Mouse (Mus musculus) hindbrain, embryonic 16.5 days (tissue): ENCODE measurements around the gene Mrps30. TPM values are rescaled to one million over a fixed set of nuclear protein-coding genes. Genes with fewer than 3 reads are reported as not detected.
A peak's percentile ranks its signal among the peaks of the same experiment; 100 is the strongest.

Source experiments
- ATAC-seq: fragments of 200-750 bp; cut with Nextera tagmentation; 2 replicates; pipeline ENCODE4 v1.8.0; 2017; ENCODE audit warnings: moderate TSS enrichment, moderate library complexity
- H3K27ac ChIP-seq: fragments of 300-500 bp; sonication (generic); 2 replicates; pipeline ENCODE4 v1.5.1; 2014; ENCODE audit warnings: low read depth, mild to moderate bottlenecking, control low read depth, low read length, moderate library complexity
- H3K27me3 ChIP-seq: fragments of 300-500 bp; sonication (generic); replicated peaks from 2 replicates; pipeline ENCODE4 v1.6.1; 2014; ENCODE audit warnings: low read length; ENCODE audit not compliant: control insufficient read depth, insufficient read depth
- H3K36me3 ChIP-seq: fragments of 300-500 bp; sonication (generic); 2 replicates; pipeline ENCODE4 v1.6.1; 2014; ENCODE audit warnings: mild to moderate bottlenecking, low read length, moderate library complexity, mixed read lengths; ENCODE audit not compliant: control insufficient read depth, insufficient read depth
- H3K4me1 ChIP-seq: fragments of 300-500 bp; sonication (generic); 2 replicates; pipeline ENCODE4 v1.6.1; 2014; ENCODE audit warnings: low read depth, low read length; ENCODE audit not compliant: control insufficient read depth, insufficient read depth
- H3K4me2 ChIP-seq: fragments of 300-500 bp; sonication (generic); 2 replicates; pipeline ENCODE4 v1.6.1; 2014; ENCODE audit warnings: mild to moderate bottlenecking, low read length, control low read depth, moderate library complexity
- H3K4me3 ChIP-seq: fragments of 300-500 bp; sonication (generic); 2 replicates; pipeline ENCODE4 v1.5.1; 2014; ENCODE audit warnings: mild to moderate bottlenecking, low read length, control low read depth, moderate library complexity
- H3K9ac ChIP-seq: fragments of 300-500 bp; sonication (generic); 2 replicates; pipeline ENCODE4 v1.6.1; 2014; ENCODE audit warnings: low read depth, mild to moderate bottlenecking, control low read depth, low read length, moderate library complexity
- H3K9me3 ChIP-seq: fragments of 300-500 bp; sonication (generic); 2 replicates; pipeline ENCODE4 v1.6.1; 2014; ENCODE audit warnings: mild to moderate bottlenecking, low read length, moderate library complexity; ENCODE audit not compliant: control insufficient read depth
- WGBS: fragments of 180-500 bp; shearing (Covaris S2); extraction: QIAGEN DNeasy Blood & Tissue Kit; methylation state at CpG from one replicate; pipeline ENCODE4 v1.1.7; 2014; 5-methylcytosine and 5-hydroxymethylcytosine counted together
- polyA plus RNA-seq: library from polyadenylated mRNA; unstranded; fragments of >200 nt; fragmentation: Nextera tagmentation; extraction: Ambion mirVana; gene quantifications from 2 replicates; pipeline ENCODE4 v1.2.1, GENCODE M21; 2015

Mrps30 gene
- polyA plus RNA-seq, 1 experiment from 2014 or later = 23.6 TPM

GRCm38 (mm10) chr13:118380381-118380780, 6.7 kb downstream of the Mrps30 start:
- Histone ChIP-seq H3K9me3 (no peaks in the 10 kb centered on the region), H3K27me3 (no peaks in the 10 kb centered on the region), H3K9ac (no peak overlapping the region), H3K27ac (no peak overlapping the region), H3K36me3 (peaks cover 35% of the 10 kb centered on the region), H3K4me3 (no peak overlapping the region), H3K4me2 (no peak overlapping the region), H3K4me1 (peaks cover under 1% of the 10 kb centered on the region)
- 83% methylated on average over 10 of the region's 10 CpGs for WGBS
- ATAC-seq = no peak

DNA sequence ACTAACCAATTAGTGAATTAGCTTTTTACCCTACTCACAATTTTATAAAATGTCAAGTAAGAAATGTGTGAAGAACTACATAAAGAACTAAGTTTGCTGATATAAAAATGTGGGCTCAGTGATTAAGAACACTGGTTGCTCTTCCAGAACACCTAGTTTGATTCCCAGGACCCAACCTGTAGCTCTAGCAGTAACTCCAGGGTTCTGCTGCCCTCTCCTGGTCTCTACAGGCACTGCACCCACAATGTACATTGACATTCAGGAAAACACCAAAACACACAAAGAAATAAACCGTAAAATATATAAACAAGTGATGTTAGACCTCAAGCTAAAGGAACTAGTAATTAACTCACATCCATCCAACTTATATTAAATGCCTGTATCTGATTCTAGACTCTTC, 7.9 kb downstream of the Mrps30 start:
- Histone ChIP-seq H3K4me2 (no peak overlapping the region), H3K27me3 (no peaks in the 10 kb centered on the region), H3K4me1 (no peaks in the 10 kb centered on the region), H3K9me3 (no peaks in the 10 kb centered on the region), H3K9ac (no peak overlapping the region), H3K4me3 (no peak overlapping the region), H3K36me3 (peaks cover 31% of the 10 kb centered on the region), H3K27ac (no peak overlapping the region)
- 0 out of 2 replicates have a peak, but pooled peaks have one; percentile 52 for ATAC-seq
- 80% methylated on average over 1 of the region's 1 CpGs for WGBS

DNA sequence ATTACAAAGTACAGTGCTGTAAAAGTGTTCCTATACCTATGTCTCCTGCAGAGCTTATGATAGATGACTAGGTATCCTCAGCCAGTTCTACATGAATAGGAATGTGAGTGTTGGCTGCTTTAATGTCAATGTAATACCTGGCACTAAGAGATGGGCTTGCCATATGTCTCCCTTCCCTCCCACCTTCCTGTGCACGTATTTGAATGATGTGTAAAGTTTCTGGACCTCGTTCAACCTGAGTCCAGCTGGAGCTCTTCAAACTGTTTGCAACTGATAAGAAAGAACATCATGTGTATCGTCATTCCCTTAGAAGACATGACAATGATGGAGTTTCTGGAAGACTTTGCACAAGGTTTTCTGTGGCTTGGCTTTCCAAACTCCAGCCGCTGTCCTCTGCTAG, 14.2 kb downstream of the Mrps30 start:
- Histone ChIP-seq H3K9me3 (no peaks in the 10 kb centered on the region), H3K36me3 (peaks cover 1% of the 10 kb centered on the region), H3K27me3 (no peaks in the 10 kb centered on the region), H3K4me1 (no peaks in the 10 kb centered on the region), H3K4me3 (no peak overlapping the region), H3K4me2 (no peak overlapping the region), H3K27ac (no peak overlapping the region), H3K9ac (no peak overlapping the region)
- ATAC-seq = no peak
- 85% methylated on average over 4 of the region's 4 CpGs for WGBS

- H3K27ac ChIP-seq = no peak overlapping the region
- no peaks in the 10 kb centered on the region for H3K9me3 ChIP-seq
- no peaks in the 10 kb centered on the region for H3K27me3 ChIP-seq
- ATAC-seq = no peak
- no peak overlapping the region for H3K4me2 ChIP-seq
- 69% methylated on average over 1 of the region's 1 CpGs for WGBS
- H3K4me3 ChIP-seq = no peak overlapping the region
- no peak overlapping the region for H3K9ac ChIP-seq
- no peaks in the 10 kb centered on the region for H3K36me3 ChIP-seq
- H3K4me1 ChIP-seq = no peaks in the 10 kb centered on the region
Observed at GRCm38 (mm10) chr13:118365774-118366173, 21.3 kb downstream of the Mrps30 start.

DNA sequence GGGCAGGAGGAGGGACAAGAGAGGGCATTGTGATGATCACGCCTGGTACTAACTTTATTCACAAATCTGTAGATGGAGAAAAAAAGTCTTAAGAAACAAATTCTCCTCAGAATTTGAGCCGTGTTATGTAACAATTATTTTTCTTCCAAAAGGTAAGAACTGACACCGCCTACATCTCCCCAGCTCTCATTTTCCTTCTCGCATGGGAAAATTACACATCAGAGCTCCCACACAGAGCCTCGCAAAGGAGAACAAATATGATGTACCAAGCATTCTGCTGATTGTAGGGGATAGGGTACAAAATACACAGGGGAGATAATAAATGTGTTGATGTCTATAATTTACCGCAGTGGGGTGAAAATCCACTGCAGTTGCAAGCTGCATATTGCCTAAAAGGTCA, 23.7 kb downstream of the Mrps30 start:
- H3K4me1 ChIP-seq = no peaks in the 10 kb centered on the region
- ATAC-seq = no peak
- no peaks in the 10 kb centered on the region for H3K9me3 ChIP-seq
- no peak overlapping the region for H3K4me2 ChIP-seq
- 90% methylated on average over 6 of the region's 6 CpGs for WGBS
- H3K4me3 ChIP-seq = no peak overlapping the region
- H3K27me3 ChIP-seq = no peaks in the 10 kb centered on the region
- no peaks in the 10 kb centered on the region for H3K36me3 ChIP-seq
- no peak overlapping the region for H3K27ac ChIP-seq
- H3K9ac ChIP-seq = no peak overlapping the region

DNA sequence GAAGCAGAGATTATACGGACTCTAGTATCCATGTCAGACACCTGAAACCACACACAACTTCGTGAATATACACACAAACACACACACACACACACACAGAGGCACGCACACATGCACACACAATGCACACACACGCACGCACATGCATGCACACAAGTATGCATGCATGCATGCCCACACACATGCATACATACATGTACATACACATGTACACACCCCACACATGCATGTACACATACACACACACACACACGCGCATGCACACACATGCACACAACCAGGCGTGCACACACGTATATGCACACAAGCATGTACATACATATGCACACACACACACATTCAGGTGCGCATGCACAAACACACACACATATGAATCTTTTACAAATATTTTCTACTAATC, 36.2 kb downstream of the Mrps30 start:
- Histone ChIP-seq H3K4me1 (no peaks in the 10 kb centered on the region), H3K27ac (no peak overlapping the region), H3K4me2 (no peak overlapping the region), H3K4me3 (no peak overlapping the region), H3K9ac (no peak overlapping the region), H3K27me3 (no peaks in the 10 kb centered on the region), H3K36me3 (no peaks in the 10 kb centered on the region), H3K9me3 (no peaks in the 10 kb centered on the region)
- no peak for ATAC-seq
- WGBS = 88% methylated on average over 10 of the region's 10 CpGs

DNA sequence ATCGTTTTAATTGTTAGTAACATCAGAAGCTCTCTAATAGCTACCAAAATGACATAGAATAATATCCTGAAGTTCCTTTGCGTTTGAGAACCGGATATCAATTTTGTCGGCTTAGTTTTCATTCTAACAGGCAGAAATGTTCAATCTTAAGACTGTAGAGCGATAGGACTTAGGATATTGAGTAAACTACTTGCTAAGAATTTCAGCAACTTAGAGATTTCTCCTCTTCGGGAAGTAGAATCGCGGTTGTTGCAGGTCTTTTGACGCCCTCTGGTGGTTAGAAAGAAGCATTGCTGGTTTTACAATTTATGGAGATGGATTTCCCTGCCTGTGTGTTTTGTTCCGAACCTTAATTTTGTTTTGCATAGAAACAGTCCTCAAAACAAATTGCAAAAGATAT, 36.8 kb downstream of the Mrps30 start:
- Histone ChIP-seq H3K9me3 (no peaks in the 10 kb centered on the region), H3K4me1 (no peaks in the 10 kb centered on the region), H3K27me3 (no peaks in the 10 kb centered on the region), H3K36me3 (no peaks in the 10 kb centered on the region), H3K27ac (no peak overlapping the region), H3K9ac (no peak overlapping the region), H3K4me2 (no peak overlapping the region), H3K4me3 (no peak overlapping the region)
- 23% methylated on average over 10 of the region's 10 CpGs for WGBS
- ATAC-seq = 0 out of 2 replicates have a peak, but pooled peaks have one; percentile 45

Other genes starting within 250 kb of the Mrps30 start
- gene B430218F22Rik, start 622 bp downstream of the Mrps30 start, polyA plus RNA-seq = 0.78 and 1.3 TPM in 2 replicates